Mouse (Mus musculus) layer of hippocampus, adult 8-10 months (tissue): ENCODE results near the gene Src. TPM values are rescaled to one million over a fixed set of nuclear protein-coding genes. Genes with fewer than 3 reads are reported as not detected.
"Not testable (repeated sequence)": the region's sequence is repeated elsewhere in the genome, so short reads cannot be mapped to it uniquely, and the experiment has no call there.

Experiments
- DNase-seq, 2 experiments: peaks; one replicate each; pipeline ENCODE4 v3.0.0; 2022; ENCODE audit warnings: low spot score in 2 of 2
- total RNA-seq, 4 experiments: library from RNA; stranded (reverse); gene quantifications; 2 replicates each; pipeline ENCODE4 v1.2.4; 2022

Src gene
- total RNA-seq = 100 to 1,000 TPM; 124 to 150 (median 133) TPM

DNA sequence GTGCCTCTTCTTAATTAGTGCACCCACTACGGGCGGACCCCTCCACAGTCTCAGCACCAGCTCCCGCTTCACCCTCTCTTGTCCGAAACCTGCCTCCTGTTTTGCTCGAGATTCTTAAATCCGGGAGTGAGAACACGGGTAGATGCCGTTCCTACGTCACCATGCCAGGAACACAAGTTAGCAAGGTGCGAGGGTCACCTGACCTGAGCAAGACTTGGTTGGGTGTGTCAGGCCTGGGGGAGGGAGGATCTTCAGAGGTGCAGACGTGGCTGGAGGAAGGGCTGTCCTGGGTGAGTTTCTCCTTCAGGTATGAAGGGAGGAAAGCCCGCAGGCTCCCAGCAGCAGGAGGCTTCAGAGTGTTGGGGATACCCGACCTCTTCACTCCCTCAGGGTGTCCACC lies at the start of gene Src:
Src (plus strand) TSS at position 239 of the 400 bp plus-strand sequence.
- DNase-seq = no peak

DNA sequence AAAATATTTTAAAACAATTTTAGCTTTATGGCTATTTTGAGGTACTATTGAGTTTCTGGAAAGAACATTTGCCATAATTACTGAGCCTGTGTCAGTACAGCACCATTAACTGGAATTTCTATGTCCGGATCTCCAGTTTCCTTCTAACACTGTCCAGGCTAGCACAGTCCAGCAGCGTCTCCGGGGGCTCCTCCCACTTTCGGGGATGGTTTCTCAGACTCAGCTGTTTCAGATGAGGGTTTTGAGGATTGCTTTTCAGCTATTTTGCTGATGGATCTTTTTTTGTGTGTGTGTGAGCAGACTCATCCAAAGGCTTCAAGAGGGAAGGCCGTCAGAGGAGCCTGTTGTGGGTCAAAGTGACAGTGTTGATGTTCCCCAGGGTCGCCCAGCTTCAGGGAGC lies 46.5 kb upstream of the Src start:
- DNase-seq = no peak

DNA sequence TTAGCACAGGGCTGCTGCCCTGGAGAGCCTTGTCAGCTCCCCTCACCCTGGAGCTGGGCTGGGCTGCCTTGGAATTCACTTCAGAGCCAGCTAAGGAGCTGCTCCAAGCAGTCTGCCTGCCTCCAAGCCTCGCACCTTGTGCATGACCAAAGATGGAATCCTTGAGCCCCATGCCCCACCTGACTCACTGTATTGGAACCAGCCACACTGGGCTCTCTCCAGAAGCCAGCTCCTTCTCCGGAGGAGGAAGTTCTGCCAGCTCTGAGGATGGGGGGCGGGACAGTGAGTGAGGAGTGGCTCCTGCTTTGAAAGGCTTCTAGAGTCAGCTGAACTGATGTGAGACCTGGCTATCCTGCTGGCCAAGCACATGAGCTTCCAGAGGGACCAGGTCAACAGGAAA lies 44.6 kb upstream of the Src start:
- DNase-seq = no peak

DNA sequence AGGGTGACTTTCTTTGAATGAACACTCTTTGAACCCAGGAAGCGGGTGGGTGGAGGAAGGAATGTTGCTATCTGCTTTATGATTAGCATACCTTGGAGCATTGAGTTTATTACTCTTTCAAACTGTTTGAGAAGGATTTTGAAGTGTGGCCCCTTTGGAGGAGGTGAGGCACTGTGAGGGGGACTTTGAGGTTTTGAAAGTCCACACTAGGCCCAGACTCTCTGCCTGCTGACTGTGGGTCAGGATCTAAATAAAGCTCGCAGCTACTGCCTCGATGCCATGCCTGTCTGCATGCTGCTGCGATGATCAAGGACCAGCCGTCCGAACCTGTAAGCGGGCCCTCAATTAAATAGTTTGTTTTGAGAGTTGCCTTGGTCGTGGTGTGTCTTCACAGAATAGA lies 43.2 kb upstream of the Src start:
- DNase-seq = no peak

DNA sequence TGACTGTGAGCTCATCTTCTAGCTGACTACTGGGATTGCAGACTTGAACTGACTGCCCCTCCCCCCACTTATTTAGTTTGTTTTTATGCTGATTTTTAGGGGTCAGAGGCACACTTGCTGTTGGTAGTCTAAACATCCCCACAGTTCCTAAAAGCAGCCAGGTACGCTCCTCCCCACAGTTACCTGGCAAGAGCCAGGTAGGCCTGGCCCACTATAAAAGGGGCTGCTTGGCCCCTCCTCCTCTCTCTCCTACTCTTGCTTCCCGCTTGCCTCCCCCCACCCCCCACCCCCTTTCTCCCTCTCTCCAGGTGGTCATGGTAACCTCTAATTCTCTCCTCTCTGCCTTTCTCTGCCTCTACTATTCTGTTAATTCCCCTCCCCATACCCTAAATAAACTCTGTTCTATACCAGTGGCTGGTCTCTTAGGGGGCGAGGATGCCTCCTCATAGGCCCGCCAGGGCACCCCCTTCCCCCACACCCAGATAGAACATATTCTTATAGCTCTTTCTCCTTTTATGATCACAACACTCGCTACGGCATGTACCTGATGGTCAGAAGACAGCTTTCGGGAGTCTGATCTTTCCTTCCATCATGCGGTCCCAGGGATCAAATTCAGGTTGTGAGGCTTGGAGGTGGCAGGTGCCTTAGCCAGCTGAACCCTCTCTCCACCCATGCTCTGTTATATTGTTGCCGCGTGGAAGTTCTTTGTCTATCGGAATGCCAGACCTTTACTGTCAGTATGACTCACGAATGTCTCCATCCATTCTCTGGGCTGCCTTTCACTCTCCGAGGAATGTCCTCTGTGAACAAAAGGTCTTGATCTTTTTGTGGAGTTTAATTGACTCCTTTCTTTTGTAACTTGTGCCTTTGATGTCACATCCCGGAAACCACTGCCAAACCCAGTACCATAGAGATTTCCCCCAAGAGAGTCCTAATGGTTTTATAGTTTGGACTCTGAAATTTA lies 42.2 kb upstream of the Src start:
- no peak for DNase-seq

DNA sequence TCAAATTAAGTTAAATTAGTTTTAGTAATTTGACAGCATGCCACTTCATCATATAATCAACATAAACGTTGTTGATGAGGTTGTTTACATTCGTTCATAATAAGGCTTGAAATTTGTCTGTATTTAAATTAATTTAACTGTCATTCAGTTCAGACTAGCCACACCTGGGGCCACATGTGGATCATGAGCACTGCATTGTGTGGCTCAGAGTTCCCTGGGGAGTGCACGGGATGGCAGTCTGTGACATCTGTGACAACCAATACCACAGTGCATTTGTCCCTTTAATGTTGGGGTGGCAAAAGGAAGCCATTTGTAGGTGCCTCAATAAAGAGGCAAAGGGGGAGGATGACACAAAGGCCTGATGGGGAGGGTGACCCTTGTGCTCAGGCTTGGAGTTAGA lies 41.2 kb upstream of the Src start:
- no peak for DNase-seq

DNA sequence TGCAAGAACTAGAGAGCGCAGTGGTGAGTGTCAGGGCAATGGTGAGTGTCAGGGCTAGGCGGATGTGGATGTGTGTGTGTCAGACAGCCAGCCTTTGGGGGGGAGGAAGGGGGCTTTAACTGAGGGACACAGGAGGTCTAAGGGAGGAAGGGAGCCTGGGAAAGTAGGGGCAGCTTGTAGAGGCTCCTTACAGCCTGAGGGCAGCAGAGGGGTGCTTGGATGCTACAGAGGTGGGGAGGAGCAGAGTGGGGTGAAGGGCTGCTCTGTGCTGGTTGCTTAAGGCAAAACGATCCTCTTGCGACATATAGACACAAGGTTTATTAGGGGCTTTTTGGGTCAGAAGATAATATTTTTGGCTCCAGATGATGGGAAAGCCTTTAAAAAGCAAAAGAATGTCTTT lies 33.4 kb upstream of the Src start:
- no peak for DNase-seq

DNA sequence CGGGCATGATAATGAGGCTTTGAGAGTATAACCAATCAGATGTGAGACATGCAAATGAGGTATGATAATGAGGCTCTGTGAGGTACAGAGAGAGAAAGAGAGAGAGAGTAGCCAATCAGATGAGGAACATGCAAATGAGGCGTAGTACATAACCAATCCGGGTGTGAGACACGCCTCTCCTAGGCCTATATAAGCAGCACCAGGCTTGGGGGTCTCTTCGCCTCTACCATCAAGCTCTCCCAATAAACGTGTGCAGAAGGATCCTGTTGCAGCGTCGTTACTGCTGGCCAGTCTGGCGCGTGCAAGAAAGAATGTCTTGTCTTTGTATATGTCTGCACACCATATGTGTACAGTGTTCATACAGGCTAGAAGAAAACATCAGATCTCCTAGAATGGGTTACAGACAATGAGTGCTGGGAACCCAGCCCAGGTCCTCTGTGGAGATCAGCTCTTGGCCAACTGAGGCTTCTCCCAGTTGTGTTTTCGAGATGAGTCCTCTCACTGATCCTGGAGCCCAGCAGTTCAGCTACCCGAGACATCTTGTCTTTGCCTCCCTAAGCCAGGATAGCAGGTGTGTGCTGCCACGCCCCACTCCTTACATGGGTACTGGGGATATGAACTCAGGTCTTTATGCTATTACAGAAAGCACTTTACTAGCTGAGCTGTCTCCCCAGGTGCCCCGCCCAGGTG lies 29.2 kb upstream of the Src start:
- not testable (repeated sequence) for DNase-seq

DNA sequence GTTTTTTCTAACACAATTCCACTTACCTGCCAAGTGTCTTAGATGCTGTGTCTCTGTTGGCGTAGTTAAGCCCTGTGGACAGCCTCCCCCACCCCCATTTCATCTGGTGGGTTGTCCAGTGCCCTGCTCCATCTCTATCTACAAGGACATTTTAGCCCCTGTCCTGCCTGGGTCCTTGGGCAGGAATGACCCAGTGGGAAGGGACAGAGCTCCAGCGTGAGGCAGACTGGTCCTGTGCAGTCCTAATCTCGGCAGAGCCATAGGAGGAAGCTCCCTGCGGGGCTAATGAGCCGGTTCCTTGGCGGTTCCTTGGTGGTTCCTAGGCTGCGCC lies 28.7 kb upstream of the Src start:
- no peak for DNase-seq

DNA sequence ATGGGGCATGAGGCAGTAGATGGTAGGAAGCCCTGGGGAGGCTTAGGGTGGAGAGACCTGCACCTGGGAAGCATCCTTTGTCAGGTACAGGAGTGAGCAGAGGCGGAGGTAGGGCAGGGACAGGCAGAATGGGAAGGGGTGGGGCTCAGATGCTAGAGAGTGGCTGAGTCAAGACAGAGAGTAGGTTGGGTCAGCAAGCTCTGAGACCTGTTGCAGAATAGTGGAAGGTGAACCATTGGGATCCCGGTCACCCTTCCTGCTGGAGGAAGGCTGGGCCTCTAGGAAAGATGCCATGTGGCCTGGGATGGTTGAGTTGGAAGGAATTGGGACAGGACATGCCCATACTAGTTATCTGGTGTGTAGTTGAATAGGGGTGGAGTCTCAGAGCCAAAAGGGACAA lies 25.9 kb upstream of the Src start:
- DNase-seq = no peak

DNA sequence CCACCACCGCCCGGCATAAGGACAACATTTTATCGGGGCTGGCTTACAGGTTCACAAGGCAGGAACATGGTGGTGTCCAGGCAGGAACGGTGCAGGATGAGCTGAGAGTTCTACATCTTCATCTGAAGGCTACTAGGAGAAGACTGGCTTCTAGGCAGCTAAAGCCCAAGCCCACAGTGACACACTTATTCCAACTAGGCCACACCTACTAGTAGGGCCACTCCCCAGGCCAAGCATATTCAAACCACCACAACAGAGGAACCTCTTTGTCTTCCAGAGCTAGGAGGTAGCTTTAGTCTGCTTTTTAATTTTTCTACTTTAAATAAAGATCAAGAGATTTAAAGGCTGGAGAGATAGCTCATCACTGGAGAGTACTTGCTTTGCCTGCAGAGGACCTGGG lies 24.7 kb upstream of the Src start:
- no peak for DNase-seq

DNA sequence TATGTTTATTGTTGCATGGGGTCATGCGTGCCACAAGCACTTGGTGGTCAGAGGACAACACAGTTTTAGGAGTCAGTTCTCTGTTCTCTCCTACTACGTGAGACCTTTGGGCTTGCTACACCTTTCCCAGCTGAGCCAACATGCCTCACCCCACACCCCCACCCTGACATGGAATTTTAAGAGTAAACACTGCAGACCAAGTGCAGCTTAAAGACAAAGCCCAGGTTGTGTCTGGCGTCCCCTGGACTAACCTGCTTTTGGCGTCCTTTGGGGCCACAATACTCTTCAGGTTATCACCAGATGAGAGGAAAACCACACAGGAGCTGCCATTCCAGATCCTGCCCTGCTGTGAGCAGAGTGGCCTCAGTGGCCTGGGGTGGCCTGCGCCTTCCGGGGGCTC lies 23.4 kb upstream of the Src start:
- DNase-seq = no peak

DNA sequence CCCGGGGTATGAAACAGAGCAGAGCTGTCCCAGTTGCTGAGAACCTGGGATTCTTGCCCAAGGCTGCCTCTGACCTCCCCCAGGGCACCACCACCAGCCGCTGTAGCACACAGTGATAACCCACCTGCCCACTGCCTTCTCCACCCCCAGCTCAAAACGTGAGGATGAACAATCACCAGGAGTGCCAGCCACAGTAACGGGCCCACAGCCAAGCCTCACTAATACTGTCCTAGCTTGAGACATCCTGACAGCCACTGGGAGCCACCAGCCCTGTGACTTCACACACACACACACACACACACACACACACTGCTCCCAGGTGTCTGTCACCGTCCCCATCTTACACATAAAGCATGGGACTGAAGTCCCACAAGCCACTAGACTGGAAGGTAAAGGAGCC lies 22.9 kb upstream of the Src start:
- no peak for DNase-seq

DNA sequence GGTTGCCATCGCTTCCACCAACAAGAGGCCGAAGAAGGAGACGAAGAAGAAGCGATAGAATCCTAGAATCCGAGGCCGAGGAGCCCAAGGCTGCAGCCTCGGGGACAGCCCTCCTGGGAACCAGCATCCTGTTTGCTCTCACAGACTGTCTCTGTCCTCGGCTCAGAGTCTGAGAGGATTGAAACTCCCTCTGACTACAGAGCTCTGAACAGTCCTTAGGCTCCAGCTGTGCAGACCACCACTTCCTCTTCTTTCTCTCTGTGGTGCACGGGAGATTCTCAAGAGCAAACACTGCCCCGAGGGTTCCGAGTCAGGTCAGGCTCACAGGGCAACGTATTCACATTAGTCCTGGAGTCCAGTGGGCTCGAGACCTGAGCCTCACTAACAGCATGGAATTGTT lies 22.3 kb upstream of the Src start:
- DNase-seq = no peak

DNA sequence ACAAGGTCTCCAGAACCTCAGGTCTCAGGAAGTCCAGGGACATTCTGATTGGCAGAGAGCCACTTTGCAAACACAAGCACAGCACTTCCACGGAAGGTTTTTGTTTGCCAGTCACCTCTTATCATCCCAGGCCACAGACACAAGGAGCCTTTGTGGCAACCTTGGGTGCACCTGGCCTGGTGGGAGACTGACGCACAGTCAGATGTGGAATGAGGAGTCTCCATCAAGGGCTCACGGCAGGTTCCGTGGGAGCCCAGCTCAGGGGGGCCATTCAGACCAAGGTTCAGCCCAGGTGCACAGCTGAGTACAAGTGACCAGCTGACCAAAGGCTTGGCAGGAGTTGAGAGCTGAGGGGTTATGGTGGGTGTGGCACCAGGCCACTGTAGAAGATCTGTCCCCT lies 20.9 kb upstream of the Src start:
- no peak for DNase-seq

DNA sequence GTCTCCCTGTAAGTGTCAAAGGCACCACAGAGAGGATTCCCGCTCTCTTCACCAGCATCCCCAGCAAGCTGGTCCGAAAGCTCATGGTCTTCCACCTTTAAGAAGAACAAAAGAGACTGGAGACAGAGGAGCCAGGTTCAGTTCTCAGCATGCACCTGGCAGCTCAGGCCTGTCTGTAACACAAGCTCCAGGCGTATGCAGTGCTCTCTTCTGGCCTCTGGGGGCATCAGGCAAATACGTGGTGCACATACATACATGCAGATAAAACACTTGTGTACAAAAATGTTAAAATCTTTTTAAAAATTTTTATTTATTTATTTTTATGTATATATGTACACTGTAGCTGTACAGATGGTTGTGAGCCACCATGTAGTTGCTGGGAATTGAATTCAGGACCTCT lies 19.7 kb upstream of the Src start:
- DNase-seq = no peak

DNA sequence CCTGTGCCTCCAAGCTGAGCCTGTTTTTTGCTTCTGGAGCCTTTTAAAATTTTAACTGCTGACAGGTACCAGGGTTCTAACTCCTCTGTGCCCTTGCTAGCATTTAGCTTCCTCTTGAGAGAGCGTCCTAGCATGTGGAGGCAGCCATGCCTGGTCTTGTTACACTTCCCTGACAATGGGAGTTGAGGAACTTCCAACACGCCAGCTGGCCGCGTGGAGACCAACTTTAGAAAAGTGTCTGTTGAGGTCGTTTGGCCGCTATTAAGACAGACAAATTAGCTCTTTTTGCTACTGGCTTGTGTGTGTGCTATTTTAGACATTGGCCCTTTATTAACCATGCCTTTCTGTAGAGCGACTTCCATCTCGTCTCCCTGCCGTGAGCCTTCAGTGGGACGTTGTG lies 18.4 kb upstream of the Src start:
- DNase-seq = no peak

DNA sequence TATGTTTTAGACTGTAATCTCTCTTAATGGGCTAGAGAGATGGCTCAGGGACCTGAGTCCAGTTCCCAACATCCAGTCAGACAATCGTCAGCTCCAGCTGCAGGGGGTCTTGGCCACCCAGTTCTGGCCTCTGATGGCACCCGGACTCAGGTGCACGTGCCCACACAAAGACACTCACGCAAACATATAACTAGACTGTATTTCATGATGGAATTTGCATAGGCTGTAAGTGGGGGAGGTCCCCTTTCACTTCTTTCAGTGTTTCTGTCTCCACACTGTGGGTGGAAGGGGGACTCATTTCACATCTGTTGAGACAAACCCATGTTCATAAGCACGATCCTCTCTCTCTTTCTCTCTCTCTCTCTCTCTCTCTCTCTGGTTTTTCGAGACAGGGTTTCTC lies 17.8 kb upstream of the Src start:
- no peak for DNase-seq

DNA sequence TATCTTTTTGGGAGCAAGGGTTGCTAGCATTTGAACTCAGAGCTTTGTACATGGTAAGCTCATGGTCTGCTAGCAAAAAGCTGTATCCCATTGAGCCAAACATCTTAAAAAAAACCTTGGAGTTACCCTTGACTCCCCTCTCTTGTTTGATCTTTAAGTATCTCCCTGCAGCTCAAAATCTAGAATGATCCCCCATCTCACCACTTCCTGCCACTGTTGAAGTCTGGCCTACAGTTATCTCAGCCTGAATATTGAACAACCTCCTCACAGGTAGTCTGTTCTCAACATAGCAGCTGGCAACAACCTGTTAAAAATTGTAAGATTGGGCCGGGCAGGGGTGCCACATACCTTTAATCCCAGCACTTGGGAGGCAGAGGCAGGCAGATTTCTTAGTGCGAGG lies 17.0 kb upstream of the Src start:
- no peak for DNase-seq

DNA sequence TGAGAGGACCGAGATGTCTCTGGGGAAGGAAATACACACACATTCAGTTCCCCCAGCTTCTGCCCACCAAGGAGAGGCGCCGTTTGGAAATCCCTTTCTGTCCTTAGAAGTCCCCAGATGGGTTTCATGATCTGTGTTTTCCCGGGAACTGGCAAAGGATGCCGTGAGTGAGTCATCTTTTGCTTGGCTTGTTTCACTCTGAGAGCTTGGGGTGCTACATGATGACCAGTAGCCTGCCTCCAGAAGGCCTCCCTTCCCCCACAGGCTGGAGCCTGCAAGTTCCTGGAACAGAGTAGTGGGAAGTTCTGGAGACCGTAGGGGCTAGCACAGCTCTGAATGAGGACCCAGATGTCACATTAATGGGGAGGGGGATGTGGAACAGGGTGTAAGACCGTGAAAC lies 10.6 kb upstream of the Src start:
- DNase-seq = no peak

DNA sequence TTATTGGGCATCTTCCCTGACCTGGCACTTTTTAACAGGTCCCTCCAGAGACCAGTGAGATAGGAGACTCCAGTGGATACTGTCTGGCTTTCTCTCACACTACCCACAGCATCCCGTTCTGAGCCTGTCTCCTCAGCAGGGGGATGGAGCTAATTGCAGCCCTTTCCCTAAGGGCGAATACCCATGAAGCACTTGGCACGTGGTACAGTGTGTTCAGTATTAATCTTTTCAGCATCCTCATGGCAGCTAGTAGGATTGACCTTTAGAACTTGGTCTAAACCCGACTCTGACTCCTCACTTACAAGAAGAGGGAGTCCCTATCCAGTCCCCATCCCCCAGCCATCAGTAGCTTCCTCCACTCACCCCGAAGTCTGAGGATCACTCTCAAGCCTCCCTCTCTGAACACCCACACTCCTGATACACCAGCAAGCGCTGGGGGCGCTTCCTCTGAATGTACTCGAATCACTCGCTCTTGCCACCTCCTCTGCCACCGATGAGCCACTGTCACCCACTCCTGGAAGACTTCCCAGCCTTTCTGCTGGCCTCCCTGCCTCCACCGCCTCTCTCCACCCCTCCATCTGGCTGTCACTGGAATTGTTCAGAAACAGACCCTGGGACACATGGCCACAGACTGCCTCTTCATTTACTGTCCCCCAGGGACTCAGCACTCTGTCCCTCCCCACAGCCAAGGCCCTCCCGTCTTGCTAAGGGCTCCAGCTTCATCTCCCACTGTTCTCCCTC lies 8.3 kb upstream of the Src start:
- DNase-seq = peak; percentile 71 to 82

DNA sequence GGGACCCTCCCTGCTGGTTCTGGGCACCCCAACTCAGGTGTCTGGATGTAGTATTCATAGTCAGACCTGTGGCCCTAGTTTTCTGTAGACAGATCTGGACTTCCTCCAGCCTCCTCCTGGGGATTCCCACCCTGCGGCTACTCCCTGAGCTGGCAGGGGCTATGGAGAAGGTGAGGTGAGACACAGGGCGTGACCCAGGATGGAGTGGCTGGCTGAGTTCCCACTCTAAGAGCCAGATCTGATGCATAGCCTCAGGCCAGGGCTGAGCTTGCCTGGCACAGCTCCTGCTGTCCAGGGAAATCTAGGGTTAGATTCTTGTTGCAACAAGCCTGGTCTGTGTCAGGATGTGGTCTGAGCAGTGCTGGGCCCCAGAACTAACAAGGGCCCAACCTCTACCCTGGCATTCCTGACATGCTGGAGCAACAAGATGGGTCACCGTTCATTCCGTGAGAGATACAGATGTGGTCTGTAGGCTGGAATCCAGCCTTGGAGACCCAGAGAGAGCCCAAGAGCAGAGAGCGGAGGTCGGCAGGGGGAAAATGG lies 7.0 kb upstream of the Src start:
- no peak for DNase-seq
